Mouse (Mus musculus): ENCODE measurements around the gene Grifin. TPM values are rescaled to one million over a fixed set of nuclear protein-coding genes. Genes with fewer than 3 reads are reported as not detected.
A peak's percentile ranks its signal among the peaks of the same experiment; 100 is the strongest.

The Grifin gene
- total RNA-seq, 2 experiments from 2014 or later = not detected

GRCm38 (mm10) chr5:140596426-140596825 is 31.6 kb upstream of the Grifin start:
- intact Hi-C loops (cut with DNase I) = no loop called here

GRCm38 (mm10) chr5:140594846-140595245 is 30.0 kb upstream of the Grifin start:
- DNase-seq = no peak
- intact Hi-C loops (cut with DNase I) = no loop called here

More at GRCm38 (mm10) chr5:140596426-140596825, 31.6 kb upstream of the Grifin start:
- DNase-seq = no peak

GRCm38 (mm10) chr5:140589082-140589774 is 24.4 kb upstream of the Grifin start:
- intact Hi-C loops (cut with DNase I) = no loop called here
- no peak for DNase-seq

GRCm38 (mm10) chr5:140583732-140584368 is 19.0 kb upstream of the Grifin start:
- intact Hi-C loops (cut with DNase I) = no loop called here
- no peak for DNase-seq

- no peak for DNase-seq
- intact Hi-C loops (cut with DNase I) = no loop called here
Measured at GRCm38 (mm10) chr5:140582995-140583731, 18.3 kb upstream of the Grifin start.

GRCm38 (mm10) chr5:140581569-140581968 is 16.7 kb upstream of the Grifin start:
- intact Hi-C loops (cut with DNase I) = no loop called here
- DNase-seq = no peak

GRCm38 (mm10) chr5:140579771-140580170 is 14.9 kb upstream of the Grifin start:
- intact Hi-C loops (cut with DNase I) = loop anchor here (5.0 kb wide), 1 partner anchor 37 kb away; no protein-coding TSS in a partner anchor

GRCm38 (mm10) chr5:140579221-140579620 is 14.3 kb upstream of the Grifin start:
- no peak for DNase-seq
- intact Hi-C loops (cut with DNase I) = loop anchor here (5.0 kb wide), 1 partner anchor 37 kb away; no protein-coding TSS in a partner anchor

More at GRCm38 (mm10) chr5:140579771-140580170, 14.9 kb upstream of the Grifin start:
- DNase-seq = no peak

GRCm38 (mm10) chr5:140575381-140575866 is 10.6 kb upstream of the Grifin start:
- DNase-seq = peak; percentile 57 to 67
- intact Hi-C loops (cut with DNase I) = loop anchor here (5.0 kb wide), 1 partner anchor 33 kb away; no protein-coding TSS in a partner anchor

GRCm38 (mm10) chr5:140572611-140573010 is 7.7 kb upstream of the Grifin start:
- intact Hi-C loops (cut with DNase I) = no loop called here

GRCm38 (mm10) chr5:140571673-140572072 is 6.8 kb upstream of the Grifin start:
- intact Hi-C loops (cut with DNase I) = no loop called here
- peak; percentile 82 to 86 for DNase-seq

More at GRCm38 (mm10) chr5:140572611-140573010, 7.7 kb upstream of the Grifin start:
- DNase-seq = peak; percentile 53 to 70

- DNase-seq = no peak
- intact Hi-C loops (cut with DNase I) = no loop called here
Measured at GRCm38 (mm10) chr5:140571201-140571600, 6.3 kb upstream of the Grifin start.

- DNase-seq = no peak
- intact Hi-C loops (cut with DNase I) = no loop called here
Measured at GRCm38 (mm10) chr5:140570223-140570870, 5.5 kb upstream of the Grifin start.

GRCm38 (mm10) chr5:140569032-140569595 is 4.2 kb upstream of the Grifin start:
- intact Hi-C loops (cut with DNase I) = loop anchor here (2.0 to 5.0 kb wide), 2 partner anchors 40 to 93 kb away; no protein-coding TSS in a partner anchor
- DNase-seq = no peak

- intact Hi-C loops (cut with DNase I) = loop anchor here (1.0 to 5.0 kb wide), 3 partner anchors 40 to 94 kb away; no protein-coding TSS in a partner anchor
- DNase-seq = peak; percentile 80
Measured at GRCm38 (mm10) chr5:140568321-140568970, 3.6 kb upstream of the Grifin start.

- DNase-seq = no peak
- intact Hi-C loops (cut with DNase I) = loop anchor here (1.0 to 5.0 kb wide), 3 partner anchors 41 to 95 kb away; no protein-coding TSS in a partner anchor
Measured at GRCm38 (mm10) chr5:140567751-140568150, 2.9 kb upstream of the Grifin start.

GRCm38 (mm10) chr5:140567321-140567720 is 2.5 kb upstream of the Grifin start:
- DNase-seq = peak; percentile 69 to 74
- intact Hi-C loops (cut with DNase I) = loop anchor here (5.0 kb wide), 1 partner anchor 95 kb away; no protein-coding TSS in a partner anchor

- intact Hi-C loops (cut with DNase I) = loop anchor here (5.0 kb wide), 1 partner anchor 96 kb away; no protein-coding TSS in a partner anchor
Measured at GRCm38 (mm10) chr5:140566271-140566670, 1.4 kb upstream of the Grifin start.

GRCm38 (mm10) chr5:140565856-140566255 is 985 bp upstream of the Grifin start:
- DNase-seq = peak; percentile 57 to 65
- intact Hi-C loops (cut with DNase I) = loop anchor here (5.0 kb wide), 1 partner anchor 96 kb away; no protein-coding TSS in a partner anchor

More at GRCm38 (mm10) chr5:140566271-140566670, 1.4 kb upstream of the Grifin start:
- no peak for DNase-seq
